Mouse (Mus musculus): ENCODE measurements around the gene Fosl2. TPM values are rescaled to one million over a fixed set of nuclear protein-coding genes. Genes with fewer than 3 reads are reported as not detected.

The Fosl2 gene
- polyA plus RNA-seq, 1 experiment from 2014 or later, result 10.8 TPM

GRCm38 (mm10) chr5:32103545-32103944, 32.1 kb upstream of the Fosl2 start:
- no peak overlapping the region for H3K4me3 ChIP-seq (ENCODE audit: low read depth, low read length)
- DNase-seq (ENCODE audit: low spot score), result no peak
- no peaks in the 10 kb centered on the region for H3K9me3 ChIP-seq (ENCODE audit: control insufficient read depth, low read length)
- no peaks in the 10 kb centered on the region for H3K27me3 ChIP-seq (replicated peaks; ENCODE audit: control insufficient read depth, insufficient read depth, low read length)
- peaks cover 26% of the 10 kb centered on the region for H3K4me1 ChIP-seq (ENCODE audit: control insufficient read depth, insufficient read depth, low read length)
- no peak overlapping the region for H3K4me2 ChIP-seq (ENCODE audit: low read depth, low read length)
- no peak overlapping the region for H3K9ac ChIP-seq (ENCODE audit: low read depth, low read length)
- ATAC-seq (ENCODE audit: low read depth), result no peak
- H3K27ac ChIP-seq (replicated peaks; ENCODE audit: low read depth, low read length), result no peak overlapping the region
- 79% methylated on average over 1 of the region's 1 CpGs for WGBS
- H3K36me3 ChIP-seq (ENCODE audit: control insufficient read depth, insufficient read depth, low read length), result no peaks in the 10 kb centered on the region

GRCm38 (mm10) chr5:32104119-32104990, 31.2 kb upstream of the Fosl2 start:
- Histone ChIP-seq H3K9me3 (ENCODE audit: control insufficient read depth, low read length) (no peaks in the 10 kb centered on the region), H3K9ac (ENCODE audit: low read depth, low read length) (no peak overlapping the region), H3K4me1 (ENCODE audit: control insufficient read depth, insufficient read depth, low read length) (peaks cover 26% of the 10 kb centered on the region), H3K4me3 (ENCODE audit: low read depth, low read length) (no peak overlapping the region), H3K27me3 (replicated peaks; ENCODE audit: control insufficient read depth, insufficient read depth, low read length) (no peaks in the 10 kb centered on the region), H3K36me3 (ENCODE audit: control insufficient read depth, insufficient read depth, low read length) (no peaks in the 10 kb centered on the region), H3K27ac (replicated peaks; ENCODE audit: low read depth, low read length) (no peak overlapping the region), H3K4me2 (ENCODE audit: low read depth, low read length) (no peak overlapping the region)
- no peak for DNase-seq (ENCODE audit: low spot score)
- 76% methylated on average over 12 of the region's 12 CpGs for WGBS
- ATAC-seq (ENCODE audit: low read depth), result no peak

- H3K9me3 ChIP-seq (ENCODE audit: control insufficient read depth, low read length), result no peaks in the 10 kb centered on the region
- H3K4me3 ChIP-seq (ENCODE audit: low read depth, low read length), result no peak overlapping the region
- no peak overlapping the region for H3K27ac ChIP-seq (replicated peaks; ENCODE audit: low read depth, low read length)
- peaks cover 16% of the 10 kb centered on the region for H3K4me1 ChIP-seq (ENCODE audit: control insufficient read depth, insufficient read depth, low read length)
- H3K4me2 ChIP-seq (ENCODE audit: low read depth, low read length), result no peak overlapping the region
- DNase-seq (ENCODE audit: low spot score) (no peak), ATAC-seq (ENCODE audit: low read depth) (no peak)
- H3K36me3 ChIP-seq (ENCODE audit: control insufficient read depth, insufficient read depth, low read length), result no peaks in the 10 kb centered on the region
- 86% methylated on average over 5 of the region's 5 CpGs for WGBS
- H3K27me3 ChIP-seq (replicated peaks; ENCODE audit: control insufficient read depth, insufficient read depth, low read length), result no peaks in the 10 kb centered on the region
- H3K9ac ChIP-seq (ENCODE audit: low read depth, low read length), result no peak overlapping the region
These were observed 29.0 kb upstream of the Fosl2 start for GRCm38 (mm10) chr5:32106473-32107140.

- H3K4me3 ChIP-seq (ENCODE audit: low read depth, low read length), result no peak overlapping the region
- no peaks in the 10 kb centered on the region for H3K9me3 ChIP-seq (ENCODE audit: control insufficient read depth, low read length)
- no peaks in the 10 kb centered on the region for H3K27me3 ChIP-seq (replicated peaks; ENCODE audit: control insufficient read depth, insufficient read depth, low read length)
- no peak for ATAC-seq (ENCODE audit: low read depth)
- no peak overlapping the region for H3K4me2 ChIP-seq (ENCODE audit: low read depth, low read length)
- no peak overlapping the region for H3K9ac ChIP-seq (ENCODE audit: low read depth, low read length)
- H3K36me3 ChIP-seq (ENCODE audit: control insufficient read depth, insufficient read depth, low read length), result no peaks in the 10 kb centered on the region
- 81% methylated on average over 4 of the region's 4 CpGs for WGBS
- H3K27ac ChIP-seq (replicated peaks; ENCODE audit: low read depth, low read length), result no peak overlapping the region
- H3K4me1 ChIP-seq (ENCODE audit: control insufficient read depth, insufficient read depth, low read length), result no peaks in the 10 kb centered on the region
- no peak for DNase-seq (ENCODE audit: low spot score)
These were observed 24.9 kb upstream of the Fosl2 start for GRCm38 (mm10) chr5:32110651-32111050.

GRCm38 (mm10) chr5:32112206-32112916, 23.2 kb upstream of the Fosl2 start:
- Histone ChIP-seq H3K4me1 (ENCODE audit: control insufficient read depth, insufficient read depth, low read length) (no peaks in the 10 kb centered on the region), H3K9ac (ENCODE audit: low read depth, low read length) (no peak overlapping the region), H3K4me3 (ENCODE audit: low read depth, low read length) (no peak overlapping the region), H3K27me3 (replicated peaks; ENCODE audit: control insufficient read depth, insufficient read depth, low read length) (no peaks in the 10 kb centered on the region), H3K9me3 (ENCODE audit: control insufficient read depth, low read length) (no peaks in the 10 kb centered on the region), H3K4me2 (ENCODE audit: low read depth, low read length) (no peak overlapping the region), H3K27ac (replicated peaks; ENCODE audit: low read depth, low read length) (no peak overlapping the region), H3K36me3 (ENCODE audit: control insufficient read depth, insufficient read depth, low read length) (no peaks in the 10 kb centered on the region)
- WGBS, result 72% methylated on average over 7 of the region's 7 CpGs
- ATAC-seq (ENCODE audit: low read depth) (no peak), DNase-seq (ENCODE audit: low spot score) (no peak)

GRCm38 (mm10) chr5:32120901-32121376, 14.7 kb upstream of the Fosl2 start:
- no peak overlapping the region for H3K4me3 ChIP-seq (ENCODE audit: low read depth, low read length)
- no peak overlapping the region for H3K4me2 ChIP-seq (ENCODE audit: low read depth, low read length)
- DNase-seq (ENCODE audit: low spot score) (peak; percentile 90), ATAC-seq (ENCODE audit: low read depth) (peak; percentile 84)
- H3K9ac ChIP-seq (ENCODE audit: low read depth, low read length), result no peak overlapping the region
- H3K9me3 ChIP-seq (ENCODE audit: control insufficient read depth, low read length), result no peaks in the 10 kb centered on the region
- WGBS, result 45% methylated on average over 11 of the region's 11 CpGs
- H3K27me3 ChIP-seq (replicated peaks; ENCODE audit: control insufficient read depth, insufficient read depth, low read length), result no peaks in the 10 kb centered on the region
- peaks cover 9% of the 10 kb centered on the region; the same call in 1 of the 2 replicates for H3K4me1 ChIP-seq (ENCODE audit: control insufficient read depth, insufficient read depth, low read length)
- H3K27ac ChIP-seq (replicated peaks; ENCODE audit: low read depth, low read length), result no peak overlapping the region
- no peaks in the 10 kb centered on the region for H3K36me3 ChIP-seq (ENCODE audit: control insufficient read depth, insufficient read depth, low read length)

GRCm38 (mm10) chr5:32121936-32122335, 13.7 kb upstream of the Fosl2 start:
- ATAC-seq (ENCODE audit: low read depth), result 0 out of 2 replicates have a peak, but pooled peaks have one; percentile 20
- Histone ChIP-seq H3K4me2 (ENCODE audit: low read depth, low read length) (peak overlapping the region; percentile 8; the same call in 1 of the 2 replicates), H3K9me3 (ENCODE audit: control insufficient read depth, low read length) (no peaks in the 10 kb centered on the region), H3K27me3 (replicated peaks; ENCODE audit: control insufficient read depth, insufficient read depth, low read length) (no peaks in the 10 kb centered on the region), H3K9ac (ENCODE audit: low read depth, low read length) (no peak overlapping the region), H3K4me3 (ENCODE audit: low read depth, low read length) (no peak overlapping the region), H3K36me3 (ENCODE audit: control insufficient read depth, insufficient read depth, low read length) (no peaks in the 10 kb centered on the region), H3K4me1 (ENCODE audit: control insufficient read depth, insufficient read depth, low read length) (peaks cover 9% of the 10 kb centered on the region; the same call in 1 of the 2 replicates), H3K27ac (replicated peaks; ENCODE audit: low read depth, low read length) (peak overlapping the region; percentile 68; the same call in 1 of the 2 replicates)
- 66% methylated on average over 6 of the region's 6 CpGs for WGBS
- DNase-seq (ENCODE audit: low spot score), result peak; percentile 72

GRCm38 (mm10) chr5:32122363-32122762, 13.2 kb upstream of the Fosl2 start:
- Histone ChIP-seq H3K36me3 (ENCODE audit: control insufficient read depth, insufficient read depth, low read length) (no peaks in the 10 kb centered on the region), H3K4me3 (ENCODE audit: low read depth, low read length) (no peak overlapping the region), H3K27ac (replicated peaks; ENCODE audit: low read depth, low read length) (no peak overlapping the region), H3K4me2 (ENCODE audit: low read depth, low read length) (no peak overlapping the region), H3K9ac (ENCODE audit: low read depth, low read length) (no peak overlapping the region), H3K27me3 (replicated peaks; ENCODE audit: control insufficient read depth, insufficient read depth, low read length) (no peaks in the 10 kb centered on the region), H3K4me1 (ENCODE audit: control insufficient read depth, insufficient read depth, low read length) (peaks cover 9% of the 10 kb centered on the region; the same call in 1 of the 2 replicates), H3K9me3 (ENCODE audit: control insufficient read depth, low read length) (no peaks in the 10 kb centered on the region)
- WGBS, result 70% methylated on average over 5 of the region's 5 CpGs
- DNase-seq (ENCODE audit: low spot score) (no peak), ATAC-seq (ENCODE audit: low read depth) (no peak)
